Mouse (Mus musculus) right cerebral cortex, postnatal 10 days (tissue): ENCODE measurements around the gene Nrtn.

Experiments
- DNase-seq, 2 experiments: peaks; one replicate each; pipeline ENCODE4 v3.0.0; 2021; ENCODE audit warnings: low spot score in 2 of 2

Nrtn gene

DNA sequence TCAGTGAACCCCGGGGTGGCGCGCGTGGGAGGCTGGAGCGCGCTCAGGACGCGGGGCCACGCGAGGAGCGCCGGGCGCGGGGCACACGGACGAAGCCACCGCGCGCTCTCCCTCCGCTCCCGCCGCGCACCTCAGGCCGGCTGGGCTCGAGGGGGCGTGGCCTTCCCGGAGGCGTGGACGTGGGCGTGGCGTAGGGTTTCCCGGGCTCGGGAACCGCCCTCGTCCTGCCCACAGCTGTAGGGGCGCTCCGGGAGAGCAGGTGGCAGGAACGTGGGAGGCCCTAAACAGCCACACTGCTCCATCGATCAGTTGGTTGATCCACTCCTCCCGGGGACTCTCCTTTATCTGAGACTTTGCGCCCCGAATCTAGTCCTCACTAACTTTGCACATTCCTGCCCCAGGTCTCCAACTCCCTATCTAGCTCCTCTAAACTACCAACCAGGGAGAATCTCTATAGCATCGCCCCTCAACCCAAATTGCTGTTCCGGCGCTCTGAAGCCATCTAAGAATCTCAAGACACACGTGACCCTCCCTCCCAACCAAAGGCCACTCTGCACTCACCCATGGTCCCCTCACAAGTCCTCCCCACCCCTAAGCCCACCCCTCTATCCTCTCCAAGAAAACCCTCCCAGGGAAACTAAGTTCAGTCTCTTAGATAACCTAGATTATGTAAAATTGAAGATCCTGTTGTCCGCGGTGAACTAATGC lies at the start of gene Nrtn:
Gene Nrtn (minus strand): TSS at position 115 of the 708 bp plus-strand sequence.
- DNase-seq, result peak; percentile 60 to 73

DNA sequence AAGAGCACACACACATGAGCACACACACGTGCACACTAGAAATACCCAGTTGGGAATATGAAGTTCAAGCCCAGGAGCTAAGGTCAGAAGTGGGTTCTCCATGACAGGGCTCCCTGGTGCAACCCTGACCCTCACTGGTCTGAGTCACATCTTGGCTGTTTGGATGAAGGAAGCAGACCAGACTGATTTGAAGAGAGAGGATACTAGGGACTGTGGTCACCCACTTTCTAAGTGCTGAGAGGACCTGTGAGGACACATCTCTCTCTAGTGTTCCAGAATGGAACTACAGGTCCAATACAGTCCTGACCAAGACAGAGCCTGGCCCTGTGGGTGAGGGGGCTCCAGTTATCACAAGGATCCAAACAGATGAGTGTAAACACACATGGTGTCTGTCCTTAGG lies 48.5 kb upstream of the Nrtn start:
- DNase-seq, result no peak

DNA sequence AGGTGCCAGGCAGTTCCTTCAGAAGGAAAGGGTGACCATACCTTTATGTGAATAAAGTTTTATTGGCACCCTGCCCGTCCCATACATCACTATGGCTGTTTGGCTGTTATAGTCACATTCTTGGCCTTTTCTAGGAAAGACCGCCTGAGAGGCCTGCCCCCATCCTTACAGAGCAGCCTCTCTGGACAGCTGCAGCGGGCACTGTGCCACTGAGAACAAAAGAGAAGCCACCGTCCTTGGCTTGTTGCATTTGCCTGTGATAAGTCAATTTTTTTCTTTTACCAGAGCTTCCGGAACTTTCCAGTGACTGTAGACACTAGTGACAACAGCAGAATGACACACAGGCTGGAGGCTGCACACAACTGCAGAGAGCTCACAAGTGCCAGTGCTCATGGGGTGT lies 47.6 kb upstream of the Nrtn start:
- DNase-seq, result no peak

DNA sequence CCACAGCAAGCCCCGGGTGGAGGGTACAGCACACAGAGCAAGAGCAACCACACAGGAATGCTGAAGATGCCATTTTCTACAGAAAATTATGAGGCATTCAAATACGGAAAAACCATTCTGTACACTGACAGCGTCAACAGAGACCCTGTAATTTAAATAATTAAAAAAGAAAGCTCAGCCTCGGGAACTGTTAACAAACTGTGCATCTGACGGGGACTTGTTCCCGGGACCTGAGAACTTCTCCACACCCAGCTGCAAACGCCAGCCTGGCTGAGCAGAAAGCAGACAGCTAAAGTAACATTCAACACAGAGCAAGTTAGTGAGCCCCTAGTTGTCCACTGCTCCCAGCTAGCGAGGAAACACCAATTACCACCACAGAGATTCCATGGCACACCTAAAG lies 44.7 kb upstream of the Nrtn start:
- no peak for DNase-seq

GRCm38 (mm10) chr17:56799276-56799675 lies 41.9 kb upstream of the Nrtn start:
- DNase-seq, result no peak

- no peak for DNase-seq
Observed at GRCm38 (mm10) chr17:56793614-56794319, 36.4 kb upstream of the Nrtn start.

DNA sequence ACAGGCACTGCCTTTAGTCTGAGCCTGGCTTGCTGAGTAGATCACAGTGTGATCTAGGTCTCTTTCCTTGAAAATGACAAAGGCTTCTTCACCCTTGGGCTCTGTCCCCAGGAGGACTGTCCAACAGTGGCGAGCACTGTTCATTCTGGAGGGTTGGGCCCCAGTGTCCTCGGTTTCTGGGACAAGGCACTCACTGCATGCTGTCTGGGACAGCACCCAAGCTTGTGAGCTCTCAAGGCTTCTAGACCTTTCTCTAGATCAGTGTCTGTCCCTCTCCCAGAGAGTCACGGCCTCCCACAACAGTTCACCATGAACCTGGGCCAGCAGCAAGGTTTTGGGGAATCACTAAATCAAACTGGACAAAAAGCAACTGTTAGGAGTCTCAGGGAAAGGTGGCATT lies 35.3 kb upstream of the Nrtn start:
- no peak for DNase-seq

DNA sequence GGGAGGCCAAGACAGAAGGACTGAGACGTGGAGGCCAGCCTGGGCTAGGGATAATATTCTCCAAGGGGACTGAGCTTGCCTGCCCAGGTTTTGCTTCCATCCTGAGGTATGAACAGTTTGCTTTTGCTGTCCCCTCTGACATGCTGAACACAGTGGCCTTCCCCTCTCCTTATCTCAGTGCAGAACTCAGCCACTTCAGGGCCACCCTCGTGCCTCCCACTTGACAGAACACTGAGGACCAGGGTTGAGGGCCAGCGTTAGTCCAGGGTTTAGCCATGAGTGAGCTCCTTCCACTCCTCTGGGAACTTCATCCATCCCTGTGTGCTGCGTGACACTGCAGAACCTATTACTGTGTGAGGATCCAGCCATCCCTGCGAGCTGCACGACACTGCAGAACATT lies 32.0 kb upstream of the Nrtn start:
- DNase-seq, result no peak

- no peak for DNase-seq
Observed at GRCm38 (mm10) chr17:56788886-56789285, 31.6 kb upstream of the Nrtn start.

- DNase-seq, result no peak
Observed at GRCm38 (mm10) chr17:56780291-56780978, 23.1 kb upstream of the Nrtn start.

- DNase-seq, result no peak
Observed at GRCm38 (mm10) chr17:56778779-56779362, 21.5 kb upstream of the Nrtn start.

- no peak for DNase-seq
Observed at GRCm38 (mm10) chr17:56777568-56777967, 20.2 kb upstream of the Nrtn start.

- DNase-seq, result no peak
Observed at GRCm38 (mm10) chr17:56769950-56770349, 12.6 kb upstream of the Nrtn start, which contains the start of gene Prr22. Gene Prr22 (plus strand): TSS chr17:56770250.

DNA sequence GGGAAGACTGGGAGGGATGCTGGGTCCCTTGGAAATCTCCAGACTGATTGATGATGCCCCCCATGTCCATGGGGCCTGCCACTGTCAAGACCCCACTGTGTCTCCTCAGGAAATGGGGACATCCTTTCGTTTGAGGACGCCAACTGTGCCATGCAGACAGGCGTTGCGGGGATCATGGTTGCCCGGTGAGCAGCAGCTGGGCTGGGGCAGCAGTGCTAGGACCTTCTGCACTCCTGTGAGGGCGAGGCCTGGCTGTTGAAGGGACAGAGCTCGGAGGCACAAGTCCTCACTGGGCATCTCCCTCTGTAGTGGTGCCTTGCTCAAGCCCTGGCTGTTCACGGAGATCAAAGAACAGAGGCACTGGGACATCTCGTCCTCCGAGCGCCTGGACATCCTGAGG lies 11.6 kb upstream of the Nrtn start:
- no peak for DNase-seq

- DNase-seq, result no peak
Observed at GRCm38 (mm10) chr17:56767531-56768135, 10.3 kb upstream of the Nrtn start.

- peak in 1 of 2 experiments; percentile 46 for DNase-seq
Observed at GRCm38 (mm10) chr17:56766631-56767405, 9.5 kb upstream of the Nrtn start.

GRCm38 (mm10) chr17:56765431-56765830 lies 8.1 kb upstream of the Nrtn start:
- peak in 1 of 2 experiments; percentile 61 for DNase-seq

- peak; percentile 91 to 94 for DNase-seq
Observed at GRCm38 (mm10) chr17:56764474-56765354, 7.4 kb upstream of the Nrtn start, which contains the start of gene Dus3l. Gene Dus3l (plus strand): TSS chr17:56764757.

- DNase-seq, result no peak
Observed at GRCm38 (mm10) chr17:56763741-56764250, 6.5 kb upstream of the Nrtn start.
